Mouse (Mus musculus): ENCODE data around the gene Golga2. TPM values are rescaled to one million over a fixed set of nuclear protein-coding genes. Genes with fewer than 3 reads are reported as not detected.

Gene Golga2
- total RNA-seq (2017), result 55.3 to 73.2 TPM (median 60.2 TPM) in 3 replicates

- ATAC-seq (replicated peaks; ENCODE audit: insufficient number of reproducible peaks, low FRiP score, low TSS enrichment, poor library complexity, severe bottlenecking), result no peak
These were observed at the start of gene Golga2 for GRCm38 (mm10) chr2:32287334-32287840. Golga2 (plus strand) TSS chr2:32287384.

- no peak for ATAC-seq (replicated peaks; ENCODE audit: insufficient number of reproducible peaks, low FRiP score, low TSS enrichment, poor library complexity, severe bottlenecking)
These were observed 49.6 kb upstream of the Golga2 start for GRCm38 (mm10) chr2:32237571-32237970.

GRCm38 (mm10) chr2:32238708-32239435 is 48.3 kb upstream of the Golga2 start:
- no peak for ATAC-seq (replicated peaks; ENCODE audit: insufficient number of reproducible peaks, low FRiP score, low TSS enrichment, poor library complexity, severe bottlenecking)

- no peak for ATAC-seq (replicated peaks; ENCODE audit: insufficient number of reproducible peaks, low FRiP score, low TSS enrichment, poor library complexity, severe bottlenecking)
These were observed 46.6 kb upstream of the Golga2 start for GRCm38 (mm10) chr2:32240591-32240990.

- no peak for ATAC-seq (replicated peaks; ENCODE audit: insufficient number of reproducible peaks, low FRiP score, low TSS enrichment, poor library complexity, severe bottlenecking)
These were observed 44.2 kb upstream of the Golga2 start for GRCm38 (mm10) chr2:32242986-32243385.

- ATAC-seq (replicated peaks; ENCODE audit: insufficient number of reproducible peaks, low FRiP score, low TSS enrichment, poor library complexity, severe bottlenecking), result no peak
These were observed 40.4 kb upstream of the Golga2 start for GRCm38 (mm10) chr2:32246741-32247140.

- ATAC-seq (replicated peaks; ENCODE audit: insufficient number of reproducible peaks, low FRiP score, low TSS enrichment, poor library complexity, severe bottlenecking), result no peak
These were observed 38.5 kb upstream of the Golga2 start for GRCm38 (mm10) chr2:32248377-32249361.

- ATAC-seq (replicated peaks; ENCODE audit: insufficient number of reproducible peaks, low FRiP score, low TSS enrichment, poor library complexity, severe bottlenecking), result no peak
These were observed 35.2 kb upstream of the Golga2 start for GRCm38 (mm10) chr2:32251791-32252527.

GRCm38 (mm10) chr2:32252658-32253057 is 34.5 kb upstream of the Golga2 start:
- no peak for ATAC-seq (replicated peaks; ENCODE audit: insufficient number of reproducible peaks, low FRiP score, low TSS enrichment, poor library complexity, severe bottlenecking)

- ATAC-seq (replicated peaks; ENCODE audit: insufficient number of reproducible peaks, low FRiP score, low TSS enrichment, poor library complexity, severe bottlenecking), result no peak
These were observed 33.8 kb upstream of the Golga2 start for GRCm38 (mm10) chr2:32253352-32253751.

- no peak for ATAC-seq (replicated peaks; ENCODE audit: insufficient number of reproducible peaks, low FRiP score, low TSS enrichment, poor library complexity, severe bottlenecking)
These were observed 32.6 kb upstream of the Golga2 start for GRCm38 (mm10) chr2:32254563-32254962.

GRCm38 (mm10) chr2:32256273-32256672 is 30.9 kb upstream of the Golga2 start:
- no peak for ATAC-seq (replicated peaks; ENCODE audit: insufficient number of reproducible peaks, low FRiP score, low TSS enrichment, poor library complexity, severe bottlenecking)

- no peak for ATAC-seq (replicated peaks; ENCODE audit: insufficient number of reproducible peaks, low FRiP score, low TSS enrichment, poor library complexity, severe bottlenecking)
These were observed 28.2 kb upstream of the Golga2 start for GRCm38 (mm10) chr2:32258887-32259533.

GRCm38 (mm10) chr2:32259657-32260417 is 27.3 kb upstream of the Golga2 start, which contains the start of gene Uck1:
Uck1 (minus strand) TSS chr2:32260159.
- ATAC-seq (replicated peaks; ENCODE audit: insufficient number of reproducible peaks, low FRiP score, low TSS enrichment, poor library complexity, severe bottlenecking), result peak; percentile 88

- ATAC-seq (replicated peaks; ENCODE audit: insufficient number of reproducible peaks, low FRiP score, low TSS enrichment, poor library complexity, severe bottlenecking), result 0 out of 2 replicates have a peak, but pooled peaks have one; percentile 28
These were observed 26.5 kb upstream of the Golga2 start for GRCm38 (mm10) chr2:32260635-32261034.

GRCm38 (mm10) chr2:32275823-32276222 is 11.4 kb upstream of the Golga2 start:
- no peak for ATAC-seq (replicated peaks; ENCODE audit: insufficient number of reproducible peaks, low FRiP score, low TSS enrichment, poor library complexity, severe bottlenecking)

- ATAC-seq (replicated peaks; ENCODE audit: insufficient number of reproducible peaks, low FRiP score, low TSS enrichment, poor library complexity, severe bottlenecking), result no peak
These were observed 4.9 kb upstream of the Golga2 start for GRCm38 (mm10) chr2:32282289-32282688.
